Mouse (Mus musculus): ENCODE results near the gene Dixdc1. TPM values are rescaled to one million over a fixed set of nuclear protein-coding genes. Genes with fewer than 3 reads are reported as not detected.
A peak's percentile ranks its signal among the peaks of the same experiment; 100 is the strongest.

The Dixdc1 gene
- total RNA-seq, 2 experiments from 2014 or later, result 79.4 to 80.7 TPM

DNA sequence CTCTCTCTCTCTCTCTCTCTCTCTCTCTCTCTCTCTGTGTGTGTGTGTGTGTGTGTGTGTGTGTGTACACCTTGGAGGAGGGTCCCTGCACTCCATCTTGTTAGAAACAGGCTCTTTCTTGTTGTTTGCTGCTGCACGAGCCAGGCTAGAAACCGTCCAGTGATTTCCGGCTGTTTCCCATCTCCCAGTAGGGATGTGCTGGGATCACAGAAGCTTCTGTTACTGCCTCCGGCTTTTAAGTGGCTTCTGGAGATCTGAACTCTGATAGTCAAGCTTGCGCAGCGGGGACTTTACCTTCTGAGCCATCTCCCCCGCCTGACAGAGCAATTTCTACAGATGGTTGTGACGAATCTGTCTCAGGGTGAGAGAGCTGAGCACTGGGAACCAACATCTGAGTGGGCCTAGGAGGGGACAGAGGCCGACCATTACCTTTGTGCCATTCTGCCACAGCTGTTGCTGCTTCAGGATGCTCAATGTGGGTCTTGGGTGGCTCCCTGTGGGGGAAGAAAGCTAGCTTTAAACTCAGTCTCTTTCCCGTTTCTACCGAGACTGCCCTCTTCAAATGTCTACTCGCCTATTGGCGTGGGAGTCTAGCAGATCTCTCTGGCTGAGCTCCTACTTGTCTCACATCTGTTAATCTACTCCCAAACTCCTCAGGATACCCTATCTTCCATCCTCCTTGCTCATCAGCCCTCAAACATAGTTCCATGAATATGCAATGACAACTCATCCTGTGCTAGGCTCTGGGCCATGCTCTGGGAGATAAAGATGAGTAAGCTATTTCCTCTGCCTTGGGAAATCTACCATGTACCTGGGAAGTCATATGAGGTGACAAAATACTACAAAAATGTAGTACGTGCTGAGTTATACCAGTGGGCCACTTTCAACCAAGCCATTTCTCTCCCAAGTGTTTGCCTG lies 1.8 kb upstream of the Dixdc1 start:
- DNase-seq (ENCODE audit: extremely low spot score in 1 of 2, low spot score in 2 of 2), result no peak
- Histone ChIP-seq H3K4me3 (no peak overlapping the region), H3K27ac (no peak overlapping the region)
- TF ChIP-seq CTCF (IDR thresholded peaks at IDR 0.05), result no peak
- intact Hi-C loops (cut with DNase I), result no loop called here

- intact Hi-C loops (cut with DNase I), result loop anchor here (2.0 kb wide), 2 partner anchors 26 to 36 kb away; no protein-coding TSS in a partner anchor
- TF ChIP-seq CTCF (IDR thresholded peaks at IDR 0.05), result peak; percentile 83
- Histone ChIP-seq H3K27ac (no peak overlapping the region), H3K4me3 (no peak overlapping the region)
- DNase-seq (ENCODE audit: extremely low spot score in 1 of 2, low spot score in 2 of 2), result peak; percentile 43 to 46
Measured at GRCm38 (mm10) chr9:50734989-50735388, 4.3 kb downstream of the Dixdc1 start.

DNA sequence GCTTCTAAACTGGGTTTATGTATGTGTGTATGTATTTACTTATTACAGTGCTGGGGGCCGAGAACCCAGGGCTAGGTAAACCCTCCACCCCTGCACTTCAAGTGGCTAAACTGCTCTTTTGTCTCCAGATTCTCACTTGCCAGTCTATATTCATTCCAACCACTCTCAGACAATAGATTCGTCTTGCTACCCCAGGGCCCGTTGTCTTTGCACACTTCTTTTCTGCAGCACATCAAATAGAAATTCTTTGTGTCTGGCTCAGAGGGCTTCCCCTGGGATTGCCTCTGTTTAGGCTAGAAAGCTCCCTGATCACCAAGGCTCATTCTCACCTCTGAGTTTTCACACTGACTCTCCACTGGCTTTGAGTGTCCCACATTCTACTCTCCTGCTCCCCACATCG lies 6.8 kb downstream of the Dixdc1 start:
- DNase-seq (ENCODE audit: extremely low spot score in 1 of 2, low spot score in 2 of 2), result no peak
- Histone ChIP-seq H3K27ac (no peak overlapping the region), H3K4me3 (no peak overlapping the region)
- no peak for TF ChIP-seq CTCF (IDR thresholded peaks at IDR 0.05)
- intact Hi-C loops (cut with DNase I), result no loop called here

- TF ChIP-seq CTCF (IDR thresholded peaks at IDR 0.05), result no peak
- intact Hi-C loops (cut with DNase I), result loop anchor here (5.0 kb wide), 1 partner anchor 38 kb away; the partner anchor contains the start of gene Fdxacb1
- no peak overlapping the region for H3K4me3 ChIP-seq
- no peak overlapping the region for H3K27ac ChIP-seq
- no peak for DNase-seq (ENCODE audit: extremely low spot score in 1 of 2, low spot score in 2 of 2)
Measured at GRCm38 (mm10) chr9:50729600-50729999, 9.7 kb downstream of the Dixdc1 start.

- intact Hi-C loops (cut with DNase I), result loop anchor here (2.0 to 5.0 kb wide), 2 partner anchors 29 to 39 kb away; partner anchors contain the start of gene Fdxacb1
- DNase-seq (ENCODE audit: extremely low spot score in 1 of 2, low spot score in 2 of 2), result peak; percentile 83 to 88
- Histone ChIP-seq H3K27ac (peak overlapping the region; percentile 84), H3K4me3 (peak overlapping the region; percentile 56)
- TF ChIP-seq CTCF (IDR thresholded peaks at IDR 0.05), result peak; percentile 4
Measured at GRCm38 (mm10) chr9:50727925-50728651, 11.2 kb downstream of the Dixdc1 start.

- intact Hi-C loops (cut with DNase I), result loop anchor here (2.0 to 5.0 kb wide), 2 partner anchors 29 to 40 kb away; partner anchors contain the start of gene Fdxacb1
- TF ChIP-seq CTCF (IDR thresholded peaks at IDR 0.05), result no peak
Measured at GRCm38 (mm10) chr9:50727171-50727924, 12.0 kb downstream of the Dixdc1 start.

DNA sequence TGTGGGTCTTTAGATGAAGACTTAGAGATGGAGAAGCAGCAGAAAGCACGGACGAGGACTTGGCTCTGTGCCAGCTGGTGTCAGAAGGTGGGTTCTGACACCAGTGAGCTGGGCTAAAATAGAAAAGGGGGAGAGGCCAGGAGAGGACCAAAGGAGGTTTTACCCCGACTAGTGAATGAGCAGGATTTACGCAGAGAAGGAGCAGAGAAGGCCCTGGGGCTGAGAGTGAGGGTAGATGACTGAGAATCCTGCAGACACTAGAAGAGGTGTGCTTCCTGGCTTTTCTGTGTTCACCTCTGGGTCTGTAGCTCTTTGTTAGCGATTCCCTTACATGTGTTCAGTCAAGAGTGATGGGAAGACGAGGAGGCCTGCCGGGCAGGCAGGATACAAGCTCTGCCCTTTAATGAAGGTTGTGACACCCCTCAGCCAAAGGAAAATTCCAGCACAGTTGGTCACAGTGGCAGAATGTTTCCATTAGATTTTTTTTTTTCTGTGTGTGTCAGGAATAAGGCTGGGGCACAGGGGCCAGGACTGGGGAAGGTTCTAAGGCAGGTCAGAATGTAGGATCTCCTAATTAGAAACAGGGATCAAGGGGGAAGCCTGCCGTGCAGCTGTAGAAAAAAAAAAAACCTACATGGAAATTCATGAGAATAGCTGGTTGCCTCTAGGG lies 13.3 kb downstream of the Dixdc1 start:
- intact Hi-C loops (cut with DNase I), result loop anchor here (2.0 to 5.0 kb wide), 2 partner anchors 27 to 41 kb away; partner anchors contain the start of gene Fdxacb1
- H3K4me3 ChIP-seq, result no peak overlapping the region

More at GRCm38 (mm10) chr9:50727171-50727924, 12.0 kb downstream of the Dixdc1 start:
- Histone ChIP-seq H3K4me3 (peak overlapping the region; percentile 56), H3K27ac (peak overlapping the region; percentile 84)
- DNase-seq (ENCODE audit: extremely low spot score in 1 of 2, low spot score in 2 of 2), result peak; percentile 67 to 75

DNA sequence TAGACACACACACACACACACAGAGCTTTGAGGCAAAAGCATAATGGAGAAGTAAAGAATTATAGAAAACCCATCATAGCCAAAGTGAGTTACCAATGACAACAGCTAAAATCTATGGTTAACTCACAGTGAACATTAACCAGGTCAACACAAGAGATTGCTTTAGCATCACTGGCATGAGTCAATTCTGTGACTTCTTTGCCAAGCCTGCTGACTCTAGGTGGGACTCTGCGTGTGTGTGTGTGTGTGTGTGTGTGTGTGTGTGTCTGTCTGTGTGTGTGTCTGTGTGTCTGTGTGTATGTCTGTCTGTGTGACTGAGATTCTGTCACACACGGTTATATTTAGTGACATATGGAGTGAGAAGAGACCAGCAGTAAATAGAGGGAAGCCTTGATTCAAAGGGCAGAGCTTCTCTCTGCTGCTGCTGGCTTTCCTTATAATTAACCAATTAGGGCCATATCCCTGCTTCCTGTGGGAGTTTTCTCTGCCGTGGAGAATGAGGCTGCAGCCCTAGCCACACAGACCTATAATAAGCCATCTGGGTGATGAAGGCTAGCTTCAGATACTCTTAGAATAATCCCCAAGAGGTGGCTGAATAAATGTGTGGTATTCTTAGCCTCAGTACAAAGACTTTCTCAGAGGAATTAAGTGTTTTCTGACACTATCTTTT lies 14.5 kb downstream of the Dixdc1 start:
- Histone ChIP-seq H3K4me3 (no peak overlapping the region), H3K27ac (no peak overlapping the region)
- no peak for TF ChIP-seq CTCF (IDR thresholded peaks at IDR 0.05)
- no peak for DNase-seq (ENCODE audit: extremely low spot score in 1 of 2, low spot score in 2 of 2)
- intact Hi-C loops (cut with DNase I), result loop anchor here (5.0 kb wide), 1 partner anchor 43 kb away; the partner anchor contains the start of gene Fdxacb1

More for the DNA sequence above, 13.3 kb downstream of the Dixdc1 start:
- DNase-seq (ENCODE audit: extremely low spot score in 1 of 2, low spot score in 2 of 2), result no peak
- no peak overlapping the region for H3K27ac ChIP-seq
- no peak for TF ChIP-seq CTCF (IDR thresholded peaks at IDR 0.05)

DNA sequence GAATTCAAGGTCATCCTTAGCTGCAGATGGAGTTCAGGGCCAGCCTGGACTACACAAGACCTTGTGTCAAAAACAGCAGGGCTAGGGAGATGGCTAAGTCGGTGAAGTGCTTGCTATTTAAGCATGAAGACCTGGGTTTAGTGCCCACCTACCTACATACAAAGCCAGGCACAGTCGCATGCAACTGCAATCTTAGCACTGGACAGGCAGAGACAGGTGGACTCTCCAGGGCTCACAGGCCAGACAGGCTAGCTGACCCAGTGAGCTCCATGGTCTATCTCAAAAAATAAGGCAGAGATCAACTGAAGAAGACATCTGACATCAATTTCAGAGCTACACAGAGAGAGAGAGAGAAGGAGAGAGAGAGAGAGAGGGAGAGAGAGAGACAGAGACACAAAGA lies 15.2 kb downstream of the Dixdc1 start:
- H3K27ac ChIP-seq, result no peak overlapping the region
- H3K4me3 ChIP-seq, result no peak overlapping the region
- DNase-seq (ENCODE audit: extremely low spot score in 1 of 2, low spot score in 2 of 2), result no peak
- intact Hi-C loops (cut with DNase I), result no loop called here
- TF ChIP-seq CTCF (IDR thresholded peaks at IDR 0.05), result no peak

GRCm38 (mm10) chr9:50723406-50723805 lies 15.9 kb downstream of the Dixdc1 start:
- DNase-seq (ENCODE audit: extremely low spot score in 1 of 2, low spot score in 2 of 2), result peak in 1 of 2 experiments; percentile 50
- TF ChIP-seq CTCF (IDR thresholded peaks at IDR 0.05), result no peak
- Histone ChIP-seq H3K4me3 (no peak overlapping the region), H3K27ac (peak overlapping the region; percentile 44; the same call in 1 of the 2 replicates)
- intact Hi-C loops (cut with DNase I), result no loop called here
